Mouse (Mus musculus): ENCODE data around the gene Chpf2. TPM values are rescaled to one million over a fixed set of nuclear protein-coding genes. Genes with fewer than 3 reads are reported as not detected.

The Chpf2 gene
- total RNA-seq, 2 experiments from 2014 or later = 60.8 to 64.9 TPM

DNA sequence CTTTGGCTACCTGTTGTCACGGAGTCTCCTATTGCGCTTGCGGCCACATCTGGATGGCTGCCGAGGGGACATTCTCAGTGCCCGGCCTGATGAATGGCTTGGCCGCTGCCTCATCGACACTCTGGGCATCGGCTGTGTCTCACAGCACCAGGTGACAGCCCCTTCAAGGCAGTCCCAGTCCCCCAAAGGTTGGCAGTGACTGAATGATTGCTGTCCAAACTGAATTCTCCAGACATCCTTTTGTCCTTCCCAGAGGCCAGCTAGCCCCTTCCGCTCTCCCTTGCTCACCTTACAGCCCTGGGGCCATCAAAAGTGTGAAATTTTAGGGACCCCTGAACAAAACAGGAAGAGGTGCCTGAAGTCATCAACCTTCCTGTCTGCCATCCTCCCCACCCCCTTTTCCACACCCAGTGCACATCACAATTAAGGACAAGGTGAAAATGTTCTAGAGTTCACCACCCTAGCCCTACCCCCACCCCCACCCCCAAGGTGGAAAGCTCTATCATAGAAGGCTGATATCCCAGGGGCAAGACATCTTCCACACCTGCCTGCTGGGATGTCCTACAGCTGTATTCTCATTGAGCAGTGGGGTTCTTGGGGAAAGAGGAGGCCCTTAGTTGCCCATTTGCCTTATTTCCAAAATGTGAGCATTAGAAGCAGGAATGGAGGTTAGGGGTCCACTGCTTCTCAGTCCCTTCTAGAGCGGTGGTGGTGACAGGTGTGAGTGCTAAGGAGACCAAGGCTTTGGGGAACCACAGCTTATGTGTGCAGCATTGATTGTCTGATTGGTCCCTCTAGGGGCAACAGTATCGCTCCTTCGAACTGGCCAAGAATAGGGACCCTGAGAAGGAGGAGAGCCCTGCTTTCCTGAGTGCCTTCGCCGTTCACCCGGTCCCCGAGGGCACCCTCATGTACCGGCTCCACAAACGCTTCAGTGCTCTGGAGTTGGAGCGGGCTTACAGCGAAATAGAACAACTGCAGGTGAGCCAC is 3.3 kb downstream of the Chpf2 start:
- DNase-seq (ENCODE audit: low spot score in 2 of 2) = no peak

DNA sequence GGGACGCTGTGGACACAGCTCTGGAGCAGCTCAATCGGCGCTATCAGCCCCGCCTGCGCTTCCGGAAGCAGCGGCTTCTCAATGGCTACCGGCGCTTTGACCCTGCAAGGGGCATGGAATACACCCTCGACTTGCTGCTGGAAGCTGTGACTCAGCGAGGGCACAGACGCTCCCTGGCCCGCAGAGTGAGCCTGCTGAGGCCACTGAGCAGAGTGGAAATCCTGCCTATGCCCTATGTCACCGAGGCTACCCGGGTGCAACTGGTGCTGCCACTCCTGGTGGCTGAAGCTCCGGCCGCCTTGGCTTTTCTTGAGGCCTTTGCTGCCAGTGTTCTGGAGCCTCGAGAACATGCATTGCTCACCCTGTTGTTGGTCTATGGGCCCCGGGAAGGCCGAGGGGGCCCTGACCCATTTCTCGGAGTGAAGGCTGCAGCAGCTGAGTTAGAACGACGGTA is 4.8 kb downstream of the Chpf2 start:
- no peak for DNase-seq (ENCODE audit: low spot score in 2 of 2)

DNA sequence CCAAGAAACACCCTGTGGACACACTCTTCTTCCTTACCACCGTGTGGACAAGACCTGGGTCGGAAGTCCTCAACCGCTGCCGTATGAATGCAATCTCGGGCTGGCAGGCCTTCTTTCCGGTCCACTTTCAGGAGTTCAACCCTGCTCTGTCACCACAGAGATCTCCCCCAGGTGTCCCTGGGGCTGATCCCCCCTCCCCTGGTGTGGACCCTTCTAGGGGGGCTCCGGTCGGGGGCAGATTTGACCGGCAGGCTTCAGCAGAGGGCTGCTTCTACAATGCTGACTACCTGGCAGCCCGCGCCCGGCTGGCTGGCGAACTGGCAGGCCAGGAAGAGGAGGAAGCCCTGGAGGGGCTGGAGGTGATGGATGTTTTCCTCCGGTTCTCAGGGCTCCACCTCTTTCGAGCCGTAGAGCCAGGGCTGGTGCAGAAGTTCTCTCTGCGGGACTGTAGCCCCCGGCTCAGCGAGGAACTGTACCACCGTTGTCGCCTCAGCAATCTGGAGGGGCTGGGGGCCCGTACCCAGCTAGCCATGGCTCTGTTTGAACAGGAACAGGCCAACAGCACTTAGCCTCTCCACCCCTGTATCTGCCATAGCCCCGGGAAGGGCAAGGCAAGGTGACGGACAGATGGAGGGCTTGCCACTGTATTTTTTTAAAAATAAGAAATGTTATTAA is 5.4 kb downstream of the Chpf2 start:
- no peak for DNase-seq (ENCODE audit: low spot score in 2 of 2)

DNA sequence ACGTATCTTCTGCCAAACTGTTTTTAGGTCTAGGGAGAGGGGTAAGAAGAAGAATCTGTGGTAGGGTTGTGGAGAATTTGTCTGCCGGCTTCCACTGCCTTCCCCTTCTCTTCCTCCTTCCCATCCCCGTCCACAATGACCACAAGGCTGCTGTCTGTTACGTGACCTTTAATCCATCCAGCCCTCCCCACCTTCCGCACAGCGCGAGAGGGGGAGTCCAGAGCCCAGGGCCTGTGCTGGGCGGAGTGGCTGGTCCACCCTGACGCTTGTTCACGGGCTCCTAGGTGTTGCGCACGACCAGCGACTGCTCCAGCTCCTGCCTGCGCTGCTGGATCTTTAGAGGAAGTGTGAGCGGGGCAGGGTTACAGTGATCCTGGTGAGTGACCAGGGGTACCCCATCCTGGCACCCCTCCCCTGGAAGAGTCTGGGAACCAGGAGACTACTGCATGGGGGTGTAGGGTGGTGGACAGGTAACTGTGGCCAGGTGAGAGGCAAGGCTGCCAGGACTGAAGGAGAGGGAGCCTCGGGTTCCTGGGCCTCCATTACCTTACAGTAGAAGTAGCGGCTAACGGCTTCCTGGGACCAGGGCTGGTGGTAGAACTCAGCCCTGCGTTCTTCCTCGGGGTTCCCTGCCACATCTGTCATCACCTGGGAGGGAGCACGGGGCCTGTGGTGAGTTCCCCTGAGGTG is 6.1 kb downstream of the Chpf2 start:
- DNase-seq (ENCODE audit: low spot score in 2 of 2) = no peak

DNA sequence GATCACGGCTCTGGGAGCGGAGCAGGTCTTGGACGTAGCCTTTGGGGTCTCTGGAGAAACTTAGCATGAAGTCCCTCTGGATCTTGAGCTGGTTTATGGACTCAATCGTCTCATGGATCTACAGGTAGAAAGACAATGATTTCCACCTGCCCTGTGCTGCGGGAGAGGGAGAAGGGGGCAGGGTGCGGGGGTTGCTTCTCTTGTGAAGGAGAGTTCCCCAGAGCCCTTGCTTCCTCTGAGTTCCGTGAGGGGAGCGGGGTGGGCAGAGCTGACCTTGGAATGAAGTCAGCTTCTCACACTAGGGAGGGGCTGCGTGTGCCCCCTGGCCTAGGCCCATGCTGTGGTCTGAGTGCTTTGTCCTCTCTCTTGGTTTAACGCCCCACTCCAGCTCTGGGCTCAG is 6.7 kb downstream of the Chpf2 start:
- DNase-seq (ENCODE audit: low spot score in 2 of 2) = no peak

DNA sequence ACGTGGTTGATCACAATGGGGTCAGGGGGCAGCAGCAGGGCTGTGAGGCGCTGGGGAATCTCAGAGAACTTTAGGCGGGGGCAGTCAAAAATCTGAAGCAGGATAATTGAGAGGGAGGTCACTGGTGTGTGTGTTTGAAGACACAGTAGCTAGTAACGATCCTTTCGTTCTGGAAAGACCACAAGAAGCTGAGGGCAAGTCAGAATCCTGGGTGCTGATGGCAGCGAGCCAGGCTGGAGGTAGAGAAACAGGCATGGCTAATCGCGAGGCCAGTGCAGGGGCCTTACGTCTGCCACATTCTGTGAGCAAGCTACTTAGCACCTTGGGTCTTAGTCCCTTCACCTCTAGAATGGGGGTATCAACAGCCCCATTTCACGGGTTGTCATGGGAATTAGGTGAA is 7.4 kb downstream of the Chpf2 start:
- DNase-seq (ENCODE audit: low spot score in 2 of 2) = no peak

DNA sequence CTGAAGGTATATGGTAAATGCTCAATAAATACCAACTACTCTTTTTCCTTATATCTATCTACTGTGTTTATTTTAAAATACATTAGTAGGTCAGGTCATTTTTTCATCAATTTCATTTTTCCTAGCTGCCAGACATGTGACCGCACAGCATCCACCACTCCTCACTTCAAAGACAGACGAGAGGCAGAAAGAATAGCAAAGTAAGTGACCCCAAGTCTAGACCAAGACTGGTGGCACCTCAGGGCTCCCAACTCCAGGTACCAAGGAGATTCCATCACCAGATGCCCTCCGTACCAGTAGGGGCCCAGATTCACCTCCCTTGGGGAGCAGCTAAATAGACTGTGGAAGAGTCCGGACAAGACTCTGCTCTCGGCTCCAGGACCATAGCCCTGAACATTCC is 7.8 kb downstream of the Chpf2 start:
- no peak for DNase-seq (ENCODE audit: low spot score in 2 of 2)

DNA sequence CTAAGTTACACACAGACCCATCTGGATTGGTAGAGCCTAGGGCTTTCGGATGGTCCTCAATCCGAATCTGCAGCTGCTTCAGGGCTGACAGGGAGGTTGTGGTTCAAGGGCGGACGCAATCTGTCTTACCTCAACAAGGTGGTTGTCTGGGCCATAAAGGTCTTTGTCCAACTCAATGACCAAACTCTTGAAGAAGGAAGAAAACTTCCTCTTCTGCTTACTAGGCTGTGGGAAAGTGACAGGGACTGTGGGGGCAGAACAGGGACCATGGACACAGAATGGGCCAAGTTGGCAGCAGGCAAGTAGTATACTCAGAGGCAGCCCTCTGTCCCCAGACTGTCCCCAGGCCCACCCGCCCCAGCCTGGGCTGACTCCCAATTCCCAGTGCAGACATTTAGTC is 8.7 kb downstream of the Chpf2 start:
- DNase-seq (ENCODE audit: low spot score in 2 of 2) = no peak

DNA sequence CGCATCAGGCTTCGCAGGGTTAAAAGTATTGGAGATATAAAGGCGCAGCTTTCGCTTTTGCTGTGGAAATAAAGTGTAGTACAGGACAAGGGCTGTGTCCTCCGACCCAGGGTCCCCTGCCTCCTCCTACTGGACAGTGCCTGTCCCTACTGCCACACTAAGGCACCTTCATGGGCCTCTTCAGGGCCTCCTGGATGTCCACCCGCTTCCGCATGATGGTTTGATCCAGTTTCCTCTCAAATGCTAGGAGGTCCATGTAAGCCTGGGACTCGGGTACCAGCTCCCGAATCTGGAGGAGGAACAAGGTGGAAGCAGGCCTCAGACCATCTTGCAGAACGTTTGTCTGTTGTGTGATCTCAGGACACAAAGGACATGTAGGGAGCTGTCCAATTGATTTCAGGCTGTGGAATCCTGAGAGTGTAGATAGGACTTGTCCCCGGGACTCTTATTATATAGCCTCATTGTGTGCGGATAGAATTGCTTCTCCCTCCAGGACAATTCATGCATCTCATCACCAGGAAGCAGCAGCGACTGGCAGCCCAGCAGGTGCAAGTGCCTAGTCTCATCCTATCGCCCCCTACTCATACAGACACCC is 9.3 kb downstream of the Chpf2 start:
- DNase-seq (ENCODE audit: low spot score in 2 of 2) = no peak

DNA sequence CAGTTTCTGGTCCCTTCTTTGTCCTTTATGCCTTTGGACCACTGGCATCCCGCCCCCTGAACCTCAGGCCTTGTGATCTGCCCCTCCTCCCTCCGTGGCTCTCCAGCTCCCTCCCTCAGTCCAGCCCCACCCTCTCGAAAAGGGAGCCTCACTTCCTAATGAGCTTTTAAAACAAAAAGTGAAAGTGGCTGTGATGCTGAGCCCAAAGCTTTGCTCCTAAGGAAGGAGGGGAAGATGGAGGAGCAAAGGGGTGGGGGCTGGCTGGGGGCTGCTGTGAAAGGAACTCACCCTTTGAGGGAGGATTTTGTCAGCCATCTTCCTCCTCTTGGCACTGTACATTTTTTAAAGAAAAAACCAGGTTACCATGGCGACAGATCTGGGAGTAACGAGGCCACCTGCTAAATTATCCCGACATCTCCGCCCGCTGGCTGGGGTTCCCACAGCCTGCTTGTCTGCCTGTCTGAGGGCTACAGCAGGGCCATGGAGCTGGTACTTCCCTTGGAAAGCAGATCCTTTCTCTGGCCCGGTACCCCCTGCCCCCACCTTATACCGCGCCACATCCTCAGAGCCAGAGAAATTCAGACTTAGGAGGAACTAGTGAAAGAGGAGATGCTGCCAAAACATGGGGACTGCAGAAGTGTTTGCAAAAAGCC is 10.1 kb downstream of the Chpf2 start:
- peak; percentile 77 to 87 for DNase-seq (ENCODE audit: low spot score in 2 of 2)

DNA sequence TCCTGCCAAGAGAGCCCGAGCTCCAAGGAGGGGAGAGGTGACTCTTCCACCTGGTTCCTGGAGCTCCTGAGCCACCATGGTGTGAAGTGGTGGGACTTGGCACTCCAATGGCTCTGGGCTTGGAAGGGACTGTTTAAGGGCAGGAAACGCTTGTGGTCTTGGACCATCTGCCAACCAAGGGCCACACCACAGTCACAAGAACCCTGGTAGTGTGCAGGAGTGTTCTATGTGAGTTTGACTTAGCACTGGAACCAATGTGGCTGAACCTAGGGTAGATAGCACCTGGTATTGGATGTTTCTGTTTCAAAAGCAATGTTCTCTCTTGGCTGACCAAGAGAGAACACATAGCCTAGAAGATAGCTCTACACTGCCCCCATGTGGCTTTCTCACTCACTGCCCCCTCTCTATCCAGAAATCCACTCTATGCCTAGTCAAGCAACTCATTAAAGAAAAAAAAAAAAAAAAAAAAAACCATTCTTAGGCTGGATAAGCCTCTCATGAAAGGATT is 10.7 kb downstream of the Chpf2 start:
- DNase-seq (ENCODE audit: low spot score in 2 of 2) = peak in 1 of 2 experiments; percentile 89

DNA sequence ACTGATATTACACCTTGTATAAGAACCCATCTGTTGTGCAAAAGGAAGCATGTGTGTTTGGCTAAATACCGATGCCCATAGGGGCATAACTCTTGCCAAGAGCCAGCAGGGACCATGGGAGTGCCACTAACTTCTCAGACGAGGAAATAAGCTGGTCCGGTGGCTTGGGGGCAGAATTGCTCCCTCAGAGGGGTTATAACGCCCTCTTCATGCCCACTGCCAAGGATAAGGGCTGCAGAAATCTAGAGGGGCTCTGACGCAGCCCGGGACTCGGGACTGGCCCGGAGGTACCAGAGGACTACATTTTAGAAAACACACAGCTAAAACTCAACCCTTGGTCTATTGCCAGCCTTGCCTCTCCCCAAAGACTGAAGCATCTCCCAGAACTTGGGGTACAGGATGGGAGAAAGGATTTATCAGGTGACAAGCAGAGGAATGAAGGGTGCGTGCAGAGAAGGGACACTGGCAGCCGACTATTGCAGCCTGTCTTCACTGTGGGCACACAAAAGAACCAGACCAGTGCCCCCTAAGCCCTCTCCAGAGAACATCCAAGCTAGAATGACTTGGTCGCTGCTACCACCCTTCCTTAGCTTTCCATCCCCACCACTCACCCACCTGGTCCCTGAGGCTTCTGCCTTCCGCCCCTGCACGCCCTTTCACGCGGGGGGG is 11.5 kb downstream of the Chpf2 start:
- no peak for DNase-seq (ENCODE audit: low spot score in 2 of 2)

DNA sequence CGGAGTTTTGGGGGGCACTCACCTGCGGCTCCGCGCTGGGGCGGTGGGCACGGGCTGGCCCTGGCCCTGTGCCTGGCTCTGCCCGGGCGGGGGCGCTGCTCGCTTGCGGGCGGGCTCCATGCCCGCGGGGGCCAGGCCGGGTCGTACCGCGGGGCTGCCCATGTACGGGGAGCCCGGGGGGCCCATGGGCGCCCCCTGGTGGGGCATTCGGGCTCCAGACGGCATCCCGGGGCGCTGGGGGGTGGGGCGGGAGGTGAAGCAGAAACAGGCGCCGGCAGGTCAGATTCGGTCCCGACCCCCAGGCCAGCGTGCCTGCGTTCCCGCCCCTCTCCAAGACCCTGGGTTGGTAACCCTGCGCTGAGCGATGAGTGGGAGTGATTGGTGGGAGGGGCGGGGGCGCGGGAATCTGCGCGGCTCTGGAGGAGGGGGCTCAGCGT is 12.0 kb downstream of the Chpf2 start:
- DNase-seq (ENCODE audit: low spot score in 2 of 2) = peak in 1 of 2 experiments; percentile 58

DNA sequence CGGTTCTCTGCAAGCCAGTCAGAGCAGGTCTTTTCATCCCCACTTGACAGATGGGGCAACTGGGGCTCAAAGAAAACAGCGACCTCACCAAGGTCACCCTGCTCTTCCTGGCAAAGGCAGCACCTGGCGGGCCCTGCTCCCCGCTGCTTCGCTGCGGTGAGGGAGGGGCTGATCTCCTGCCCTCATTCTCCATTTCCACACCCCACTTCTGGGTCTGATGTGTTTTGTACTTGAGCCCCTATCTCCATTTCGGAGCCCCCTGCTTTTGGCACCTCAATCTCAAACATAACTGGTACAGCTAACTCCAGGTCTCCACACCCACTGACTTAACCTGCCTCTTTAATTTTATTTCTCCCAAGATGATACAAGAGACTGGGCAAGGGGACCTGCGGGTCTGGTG is 12.6 kb downstream of the Chpf2 start:
- DNase-seq (ENCODE audit: low spot score in 2 of 2) = no peak

DNA sequence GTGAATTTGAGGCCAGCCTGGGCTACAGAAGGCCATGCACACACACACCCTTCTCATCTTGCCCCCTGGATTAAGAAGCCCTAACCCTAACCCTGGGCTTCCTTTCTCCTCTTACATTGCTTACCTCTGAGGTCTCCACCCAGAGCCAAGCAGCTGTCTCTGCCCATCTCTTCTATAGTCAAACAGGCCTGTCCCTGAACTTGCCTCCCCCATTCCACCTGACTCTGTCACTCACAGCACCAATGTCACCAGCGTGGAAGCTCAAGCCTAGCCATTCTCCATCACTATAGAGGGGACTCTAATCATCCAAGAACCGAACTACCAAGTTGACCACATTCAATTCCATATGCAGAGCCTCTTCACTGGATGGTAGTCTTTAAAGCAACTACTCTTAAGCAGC is 13.7 kb downstream of the Chpf2 start:
- no peak for DNase-seq (ENCODE audit: low spot score in 2 of 2)

DNA sequence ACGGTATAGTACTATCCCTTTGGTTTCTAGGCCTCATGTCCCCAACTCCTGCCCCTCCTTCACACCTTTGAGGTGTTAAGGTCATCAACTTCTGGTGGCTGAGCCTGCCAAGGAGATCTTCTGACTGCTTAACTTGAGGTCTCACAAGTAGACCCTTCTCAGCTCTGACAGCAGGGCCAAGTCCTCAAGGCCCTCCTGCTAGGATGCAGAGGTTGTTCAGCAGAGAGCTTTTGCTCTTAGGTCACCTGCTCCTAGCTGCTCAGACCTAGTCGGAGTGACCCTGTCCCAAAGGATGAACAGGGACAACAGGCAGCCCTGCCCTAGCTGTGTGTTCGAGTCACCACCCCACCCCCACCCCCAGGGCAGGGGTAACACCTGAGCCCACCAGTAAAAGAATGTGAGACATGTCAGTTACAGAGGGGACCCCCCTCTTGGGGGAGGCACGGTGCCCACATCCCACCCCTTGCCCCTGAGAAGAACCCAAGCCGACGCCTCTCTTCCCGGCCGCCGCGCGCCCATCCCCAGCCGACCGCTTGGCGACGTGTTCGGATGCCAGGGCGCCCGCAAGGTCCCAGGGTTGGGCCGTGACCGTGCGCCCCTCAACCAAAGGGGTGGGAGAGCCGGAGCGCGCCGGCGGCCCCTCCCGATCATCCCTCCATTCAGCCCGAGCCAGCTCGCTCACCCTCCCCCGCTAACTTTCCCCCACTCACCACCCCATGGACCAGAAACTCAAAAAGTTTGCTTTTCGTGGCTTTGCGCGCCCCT is 14.7 kb downstream of the Chpf2 start:
- no peak for DNase-seq (ENCODE audit: low spot score in 2 of 2)

DNA sequence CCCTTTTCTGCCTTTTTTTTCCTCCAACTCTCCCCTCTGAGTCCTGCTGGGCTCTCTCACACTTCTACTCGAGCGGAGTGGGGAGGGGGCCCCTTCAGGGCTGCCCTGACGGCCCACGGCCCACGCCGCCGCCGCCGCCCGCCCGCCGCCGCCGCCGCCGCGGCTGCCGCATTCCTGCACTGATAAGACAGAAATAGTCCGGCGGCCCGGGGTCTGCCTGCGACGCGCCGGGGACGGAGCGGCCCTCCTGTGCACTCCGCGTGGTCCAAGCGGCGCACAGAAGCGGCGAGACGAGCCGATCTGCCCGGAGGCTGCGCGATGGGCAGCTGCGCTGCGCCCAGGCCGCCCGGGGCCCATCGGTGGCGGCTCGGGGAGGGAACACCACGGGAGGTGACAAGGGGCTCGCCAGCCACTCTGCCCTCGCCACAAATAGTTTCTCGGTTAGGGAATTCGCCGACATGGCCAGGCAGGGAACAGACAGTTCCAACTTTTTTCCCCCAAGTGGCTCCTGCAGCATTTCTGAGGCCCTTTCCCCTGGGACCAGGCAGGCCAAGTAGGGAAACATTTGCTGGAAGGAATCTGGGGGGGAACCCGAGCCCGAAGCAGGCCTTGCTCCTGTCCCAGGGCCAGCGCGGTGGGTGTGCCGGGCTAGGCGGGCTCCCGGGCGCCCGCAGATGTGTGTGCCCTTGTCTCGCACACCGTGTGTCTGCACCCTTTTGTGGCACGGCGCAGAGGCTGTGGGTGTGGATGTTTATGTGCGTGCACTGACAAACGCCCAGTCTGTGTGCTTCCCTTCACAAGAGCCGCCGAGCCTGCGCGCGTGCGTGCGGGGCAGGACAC is 15.6 kb downstream of the Chpf2 start:
- DNase-seq (ENCODE audit: low spot score in 2 of 2) = no peak

DNA sequence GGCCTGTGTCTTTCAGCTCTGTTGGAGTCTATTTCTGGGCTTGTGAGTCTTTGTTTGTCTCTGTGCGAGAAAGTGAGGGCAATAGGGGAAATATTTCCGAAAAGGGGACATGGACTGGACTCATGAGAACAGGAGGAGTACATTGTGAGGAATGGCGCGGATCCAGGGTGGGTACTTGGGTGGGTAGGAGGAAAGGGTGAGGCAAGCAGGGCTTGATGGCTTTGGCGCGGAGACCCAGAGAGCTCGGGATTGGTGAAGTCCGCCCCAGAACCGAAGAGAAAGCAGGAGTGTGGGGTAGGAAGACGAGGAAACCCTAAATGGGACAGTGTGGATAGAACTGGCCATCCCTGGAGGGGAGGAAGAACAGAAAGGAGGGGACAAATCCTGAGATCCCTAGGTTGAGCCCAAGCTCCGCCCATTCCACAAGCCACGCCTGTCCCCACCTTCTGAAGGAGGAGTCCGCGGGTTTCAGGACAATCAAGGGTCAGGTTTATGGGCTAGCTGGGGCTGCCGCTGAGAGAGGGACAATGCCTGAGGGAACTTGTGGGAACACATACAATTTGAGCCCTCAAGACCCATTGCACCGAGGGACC is 16.3 kb downstream of the Chpf2 start:
- DNase-seq (ENCODE audit: low spot score in 2 of 2) = peak in 1 of 2 experiments; percentile 63

Data from layer of hippocampus, adult 18-20 months (tissue).